Mouse (Mus musculus): ENCODE data around the gene Rhou.
A peak's percentile ranks its signal among the peaks of the same experiment; 100 is the strongest.

Gene Rhou

DNA sequence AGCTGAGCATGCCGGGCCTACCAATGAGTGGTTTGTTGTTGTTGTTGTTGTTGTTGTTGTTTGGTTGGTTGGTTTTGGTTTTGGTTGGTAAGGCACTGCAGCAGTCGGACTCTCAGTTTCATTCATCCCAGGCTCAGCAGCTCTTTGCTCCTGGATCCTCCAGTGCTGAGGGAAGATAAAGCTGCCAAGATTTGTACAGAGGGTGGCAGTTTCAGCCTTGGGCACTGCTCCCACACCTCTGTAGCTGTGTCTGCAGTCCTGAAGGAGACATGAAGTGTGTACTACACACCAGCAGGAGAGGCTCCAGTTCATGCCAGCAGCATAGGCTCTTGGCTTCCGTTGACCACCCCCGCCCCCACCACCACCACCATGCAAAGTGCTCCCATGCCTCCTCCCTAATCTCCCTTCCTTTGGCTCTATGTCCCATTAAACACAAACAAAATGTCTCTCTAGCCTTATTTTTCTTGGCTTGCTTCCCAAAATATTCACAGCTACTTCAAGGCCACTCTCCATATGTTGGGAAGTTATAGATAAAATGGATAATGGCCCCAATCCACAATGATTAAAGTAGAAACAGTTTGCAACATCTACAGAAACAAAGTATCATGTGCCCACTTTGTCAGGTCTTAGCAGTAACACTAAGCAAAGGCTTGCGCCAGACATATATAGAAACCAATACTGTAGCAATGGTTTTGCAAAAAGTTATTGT, 2.2 kb upstream of the Rhou start:
- DNase-seq = no peak

DNA sequence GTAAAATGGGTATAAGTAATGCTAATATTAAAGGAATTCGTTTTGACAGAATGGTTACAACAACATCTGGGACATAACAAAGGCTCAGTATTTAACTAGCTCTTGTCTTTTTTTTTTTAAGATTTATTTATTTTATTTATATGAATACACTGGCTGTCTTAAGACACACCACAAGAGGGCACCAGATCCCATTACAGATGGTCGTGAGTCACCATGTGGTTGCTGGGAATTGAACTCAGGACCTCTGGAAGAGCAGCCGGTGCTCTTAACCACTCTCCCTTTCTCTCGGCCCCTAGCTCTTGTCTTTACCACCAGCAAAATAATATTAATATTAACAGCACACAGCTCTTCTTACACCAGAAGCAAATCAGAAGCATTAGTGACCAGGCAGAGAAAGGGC, 1.1 kb upstream of the Rhou start:
- DNase-seq = peak in 1 of 2 experiments; percentile 45

DNA sequence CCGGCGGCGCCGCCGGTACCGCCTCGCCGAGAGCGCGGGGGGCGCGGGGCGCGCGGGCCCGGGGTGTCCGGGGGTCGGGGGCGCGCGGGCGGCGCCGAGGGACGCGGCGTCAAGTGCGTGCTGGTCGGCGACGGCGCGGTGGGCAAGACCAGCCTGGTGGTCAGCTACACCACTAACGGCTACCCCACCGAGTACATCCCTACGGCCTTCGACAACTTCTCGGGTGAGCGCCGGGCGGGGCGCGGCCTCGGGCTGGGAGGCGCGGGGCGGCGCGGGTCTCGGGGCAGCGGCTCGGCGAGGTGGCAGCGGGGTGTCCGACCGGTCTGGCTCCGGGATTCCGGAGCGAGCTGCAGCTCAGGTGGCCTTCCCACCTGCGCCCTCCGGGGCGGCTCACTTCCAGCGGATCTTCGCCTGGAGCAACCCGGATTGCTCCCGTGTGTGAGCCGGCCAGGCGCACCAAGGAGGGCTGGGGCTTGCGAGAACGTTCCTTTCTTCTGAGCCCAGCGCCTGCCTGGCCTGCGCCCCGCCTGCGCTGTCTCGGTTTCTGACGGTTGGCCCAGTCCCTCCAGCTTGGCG, 353 bp downstream of the Rhou start:
- DNase-seq = peak; percentile 82 to 84

DNA sequence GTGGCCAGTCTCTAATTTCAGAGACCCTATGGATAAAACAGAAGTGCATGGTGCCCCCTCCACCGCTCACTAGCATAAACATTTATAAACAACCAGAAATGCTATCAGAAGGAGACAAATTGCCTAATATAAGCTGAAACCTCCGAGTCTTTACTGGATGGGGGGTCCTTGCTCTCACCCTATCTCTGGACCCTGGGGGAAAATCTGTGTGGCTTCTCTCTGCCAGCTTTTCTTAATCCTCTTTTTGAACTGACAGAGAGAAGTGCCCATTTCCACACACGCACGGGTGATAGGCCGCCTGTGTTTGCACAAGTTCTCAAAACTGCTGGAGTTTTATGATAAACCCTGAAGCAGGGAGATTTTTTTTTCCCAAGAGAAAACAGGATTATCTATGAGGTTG, 1.0 kb downstream of the Rhou start:
- no peak for DNase-seq

DNA sequence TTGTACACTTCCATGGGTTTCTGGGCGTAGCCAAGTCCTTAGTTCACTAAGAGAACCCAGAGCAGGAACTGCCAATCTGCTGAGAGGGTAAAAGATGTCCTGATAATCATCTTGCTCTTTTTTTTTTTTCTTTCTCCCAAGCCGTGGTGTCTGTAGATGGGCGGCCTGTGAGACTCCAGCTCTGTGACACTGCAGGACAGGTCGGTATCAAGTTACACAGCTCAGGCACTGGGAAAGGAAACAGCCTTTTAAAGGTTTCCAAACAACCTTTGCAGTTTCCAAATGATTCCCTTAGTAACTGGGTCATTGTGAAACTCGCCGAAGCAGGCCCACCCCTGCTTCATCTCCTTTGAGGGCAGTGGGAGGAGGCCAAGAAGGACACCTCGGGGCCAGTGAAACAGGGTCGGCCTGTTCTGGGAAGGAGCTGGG, 1.6 kb downstream of the Rhou start:
- peak in 1 of 2 experiments; percentile 15 for DNase-seq

DNA sequence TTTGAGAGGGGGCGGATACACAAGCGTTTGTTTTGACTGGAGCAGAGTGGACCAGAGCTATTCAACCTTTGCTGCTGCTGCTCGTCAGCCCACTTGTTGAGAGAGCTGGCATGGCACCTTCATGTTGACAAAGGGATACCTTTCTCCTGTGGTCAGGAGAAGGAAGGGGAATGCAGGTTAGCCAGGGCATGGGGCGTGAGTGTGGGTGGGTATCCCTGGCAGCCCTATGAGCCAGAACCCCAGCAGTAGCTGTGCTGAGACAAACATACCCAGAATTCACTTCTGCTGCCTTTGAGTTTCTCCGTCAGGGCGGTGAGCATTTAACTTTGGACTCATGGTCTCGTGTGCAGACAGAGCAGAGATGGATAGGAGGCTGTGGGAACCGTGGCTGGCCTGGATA, 4.1 kb downstream of the Rhou start:
- no peak for DNase-seq

DNA sequence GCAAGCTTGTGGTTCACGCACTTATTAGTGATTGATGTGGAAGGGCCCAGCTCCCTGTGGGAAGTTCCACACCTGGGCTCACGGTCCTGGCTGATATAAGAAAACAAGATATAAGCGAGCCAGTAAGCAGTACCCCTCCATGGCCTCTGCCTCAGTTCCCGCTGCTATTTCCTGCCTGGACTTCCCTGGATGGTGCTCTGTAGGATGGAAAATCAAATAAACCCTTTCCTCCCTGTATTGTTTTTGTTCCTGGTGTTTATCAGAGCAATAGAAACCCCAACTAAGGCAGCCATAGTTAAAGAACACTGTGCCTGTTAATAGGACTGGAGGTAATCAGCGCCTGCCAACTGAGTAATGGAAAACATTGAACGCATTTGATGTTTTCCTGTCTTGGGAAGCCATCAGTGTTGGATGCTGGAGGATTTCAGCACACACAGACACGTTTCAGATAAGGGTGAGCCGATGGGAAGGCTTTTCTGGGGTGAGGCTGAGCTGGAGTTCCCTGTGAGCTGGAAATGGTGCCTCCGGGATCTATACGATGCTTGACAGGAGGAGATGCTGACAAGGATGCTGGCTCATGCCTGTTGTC, 5.8 kb downstream of the Rhou start:
- no peak for DNase-seq

DNA sequence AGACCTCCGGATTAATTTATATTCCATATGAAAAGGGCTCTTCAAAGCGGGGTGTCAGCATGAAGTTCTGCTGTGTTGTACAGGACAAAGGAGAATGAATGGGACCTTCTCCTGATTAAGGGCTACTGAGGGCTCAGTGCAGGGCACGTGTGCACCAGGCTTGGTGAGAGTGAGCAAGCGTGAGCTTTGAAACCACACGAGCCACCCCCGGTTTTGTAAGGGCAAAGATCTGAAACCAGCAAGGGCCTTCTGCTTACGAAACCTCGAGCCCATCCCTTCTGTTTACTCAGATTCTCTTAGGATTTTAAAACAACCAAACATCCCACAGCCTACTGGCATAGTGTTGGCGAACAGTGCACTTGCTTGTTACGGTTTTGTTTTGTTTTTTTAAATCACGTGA, 7.8 kb downstream of the Rhou start:
- no peak for DNase-seq

DNA sequence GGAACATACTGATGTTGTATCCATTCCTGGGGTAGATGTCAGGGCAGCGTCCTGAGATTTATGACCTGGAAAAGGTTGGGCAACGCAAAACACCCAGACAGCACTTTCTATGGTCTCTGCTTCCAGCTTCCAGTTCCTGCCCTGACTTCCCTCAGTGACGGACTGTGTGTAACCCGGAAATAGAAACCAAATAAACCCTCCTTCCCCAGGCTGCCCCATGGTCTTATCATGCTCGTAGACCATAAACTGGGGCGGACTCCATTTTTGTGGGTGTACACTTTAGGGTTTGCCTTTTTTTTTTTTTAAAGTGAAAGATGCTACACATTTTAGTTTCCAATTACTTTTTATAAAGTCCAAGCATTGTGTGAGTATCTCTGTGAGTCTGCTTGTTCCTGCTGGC, 11.9 kb downstream of the Rhou start:
- no peak for DNase-seq

DNA sequence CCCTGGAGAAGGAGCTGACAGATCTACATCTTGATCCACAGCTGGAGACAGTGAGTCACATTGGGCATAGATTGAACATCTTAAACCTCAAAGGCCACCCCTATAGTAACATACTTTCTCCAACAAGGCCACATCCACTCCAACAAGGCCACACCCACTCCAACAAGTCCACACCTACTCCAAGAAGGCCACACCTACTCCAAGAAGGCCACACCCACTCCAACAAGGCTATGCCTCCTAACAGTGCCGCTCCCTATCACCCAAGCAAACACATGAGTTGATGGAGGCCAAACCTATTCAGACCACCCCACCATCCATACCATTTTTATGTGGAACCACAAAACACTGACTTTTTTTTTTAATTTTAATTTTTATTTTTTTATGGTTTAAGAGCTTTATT, 13.1 kb downstream of the Rhou start:
- DNase-seq = no peak

DNA sequence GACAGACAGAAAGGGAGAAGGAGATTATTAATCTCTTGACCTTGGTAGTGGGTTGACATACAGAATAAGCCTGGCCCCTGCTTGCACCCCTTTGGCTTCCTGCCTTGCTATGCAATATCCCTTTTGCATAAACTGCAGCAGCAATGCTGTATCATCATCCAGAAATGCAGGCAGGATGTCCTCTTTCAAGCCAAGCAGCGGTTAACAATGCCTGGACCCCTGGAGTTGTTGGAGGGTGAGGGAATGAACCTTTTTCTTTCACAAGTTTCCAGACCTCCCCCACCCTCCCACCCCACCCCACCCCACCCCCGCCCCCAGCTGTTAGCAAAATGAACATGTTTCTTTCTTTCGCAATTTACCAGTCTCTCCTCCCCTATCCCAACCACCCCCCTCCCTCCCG, 15.0 kb downstream of the Rhou start:
- DNase-seq = no peak

DNA sequence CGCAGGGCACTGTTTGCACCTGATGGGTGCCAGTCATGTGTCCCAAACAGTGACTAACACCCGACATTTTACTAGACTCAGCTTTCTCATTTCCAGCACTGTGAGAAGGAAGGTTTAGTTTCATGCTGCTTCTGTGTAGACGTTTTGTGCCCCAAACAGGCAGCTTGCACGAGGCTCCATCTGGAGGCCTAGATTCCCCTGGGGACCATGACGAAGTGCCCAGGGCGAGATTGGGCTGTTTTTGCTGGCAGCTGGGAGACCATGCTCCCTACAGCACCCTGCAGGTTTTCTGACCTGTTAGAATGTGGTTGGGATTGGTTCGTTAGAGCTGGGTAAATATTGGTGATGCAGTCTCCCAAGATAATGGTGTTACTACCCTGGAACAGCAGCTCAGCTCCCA, 17.0 kb downstream of the Rhou start:
- no peak for DNase-seq

DNA sequence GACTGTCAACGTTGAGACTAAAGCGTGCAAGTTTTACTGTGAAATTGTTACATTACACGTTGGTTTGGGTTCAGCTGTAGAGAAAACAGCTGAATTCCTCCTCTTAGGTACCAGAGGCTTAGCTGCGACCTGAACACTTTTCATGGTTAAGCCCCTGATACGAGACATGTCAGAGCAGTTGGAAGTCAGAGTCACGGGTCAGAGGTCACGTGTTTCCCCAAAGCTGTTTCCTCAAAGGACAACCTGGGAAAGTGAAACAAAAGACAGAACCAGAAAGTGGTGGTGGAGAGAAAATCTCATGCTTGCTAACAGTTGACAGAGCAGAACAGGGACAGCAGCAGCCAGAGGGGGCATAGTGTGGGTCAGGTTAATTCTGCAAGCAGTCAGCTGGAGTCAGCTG, 17.7 kb downstream of the Rhou start:
- no peak for DNase-seq

DNA sequence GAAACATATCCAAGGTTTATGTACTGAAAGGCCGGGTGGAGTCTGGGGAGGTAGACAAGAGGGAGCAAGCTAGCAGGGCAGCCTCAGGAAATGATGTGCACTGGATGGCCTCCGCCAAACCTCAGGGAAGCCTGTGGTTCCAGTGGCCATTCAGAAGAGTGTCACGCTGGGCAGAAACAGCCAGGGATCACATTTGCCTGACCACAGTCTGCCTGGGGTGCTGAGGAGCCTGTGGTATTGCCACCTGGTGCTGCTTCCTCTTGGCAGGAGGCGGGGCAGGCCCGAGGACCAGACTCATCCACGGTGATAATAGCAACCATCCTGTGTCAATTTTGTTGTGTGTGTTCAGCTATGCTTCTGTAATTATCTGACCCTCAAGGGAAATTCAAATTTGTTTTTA, 18.9 kb downstream of the Rhou start:
- no peak for DNase-seq

DNA sequence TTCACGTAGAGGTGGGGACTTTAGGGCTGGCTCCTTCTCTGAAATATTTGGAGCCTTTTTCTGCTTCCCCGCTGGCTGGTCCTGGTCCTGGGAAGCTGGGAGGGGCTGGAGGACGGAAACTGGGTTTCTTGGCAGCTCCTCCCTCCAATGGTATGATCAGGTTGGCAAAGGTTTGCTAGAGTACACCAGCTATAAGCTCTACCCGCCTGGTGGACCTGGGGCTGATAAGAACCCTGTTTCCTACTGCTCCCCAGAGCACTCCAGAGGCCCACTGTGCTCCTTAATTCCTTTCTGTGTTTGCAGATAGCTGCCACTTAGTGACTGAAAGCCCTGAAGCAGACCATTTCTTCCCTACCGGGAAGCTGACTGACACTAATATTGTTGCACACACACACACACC, 21.9 kb downstream of the Rhou start:
- no peak for DNase-seq

DNA sequence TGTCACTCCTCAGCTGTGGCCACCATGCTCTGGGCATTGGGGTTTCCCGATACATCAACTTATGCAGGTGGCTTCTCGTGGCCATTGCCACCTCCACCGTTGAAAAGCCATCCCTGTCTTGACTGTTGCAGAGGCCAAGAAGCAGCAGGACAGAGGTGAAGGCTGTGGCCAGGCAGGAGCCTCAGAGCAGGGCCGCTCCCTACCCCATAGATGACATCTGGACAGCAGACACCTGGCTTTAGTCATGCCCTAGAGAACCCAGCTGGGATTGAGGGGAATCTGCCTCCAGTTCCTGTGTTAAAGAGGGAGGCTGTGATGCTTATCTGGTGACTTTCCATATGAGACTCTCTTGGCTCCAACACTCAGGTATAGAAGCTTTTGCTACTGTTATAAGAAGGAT, 24.7 kb downstream of the Rhou start:
- no peak for DNase-seq

DNA sequence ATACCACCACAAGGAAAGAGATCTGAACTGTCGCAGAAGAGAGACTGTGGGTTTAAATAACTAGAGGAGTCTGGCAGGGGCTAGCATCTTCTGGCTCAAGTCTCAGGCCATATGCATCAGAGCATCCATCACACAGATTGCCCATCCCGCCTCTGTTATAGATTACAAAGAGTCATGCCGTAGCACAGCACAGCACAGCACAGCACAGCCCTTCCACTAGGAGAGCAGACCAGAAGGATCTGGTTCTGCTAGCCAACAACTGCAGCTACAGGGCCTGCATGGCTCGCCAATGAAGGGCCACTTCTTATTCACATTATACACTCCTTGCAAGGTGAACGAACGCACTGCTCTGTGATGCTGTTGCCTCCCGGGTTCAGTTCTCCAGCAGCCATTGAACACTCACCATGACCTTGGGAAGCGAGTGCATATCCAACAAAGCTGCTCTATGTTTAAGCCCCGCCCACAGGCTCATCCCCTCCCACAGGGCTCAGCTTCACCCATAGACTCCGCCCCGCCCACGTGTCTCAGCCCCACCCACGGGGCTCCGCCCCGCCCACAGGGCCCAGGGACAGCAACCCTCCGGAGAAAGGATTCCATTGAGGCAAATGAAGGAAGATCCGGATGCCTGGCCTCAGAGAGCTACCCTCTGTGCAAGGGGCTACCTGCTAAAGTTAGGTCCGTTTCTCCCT, 28.5 kb downstream of the Rhou start:
- peak in 1 of 2 experiments; percentile 40 for DNase-seq

DNA sequence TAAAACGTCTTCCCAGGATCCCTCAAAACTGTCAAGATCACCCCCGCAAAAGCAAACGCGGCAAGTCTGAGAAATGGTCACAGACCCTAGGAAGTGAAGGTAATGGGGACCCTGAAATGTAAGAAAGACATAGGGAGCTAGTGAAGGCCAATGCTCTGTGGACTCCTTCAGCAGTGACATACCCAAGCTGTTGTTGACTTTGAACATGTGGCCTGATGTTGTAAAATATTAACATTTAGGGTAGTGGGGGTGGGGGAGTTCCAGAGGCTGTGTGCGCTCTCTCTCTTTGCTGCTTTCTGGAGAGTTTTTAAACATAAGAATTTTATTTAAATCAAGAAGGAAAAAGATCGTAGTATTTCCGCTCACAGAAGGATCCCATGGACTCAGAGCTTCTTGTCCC, 29.6 kb downstream of the Rhou start:
- DNase-seq = no peak

DNA sequence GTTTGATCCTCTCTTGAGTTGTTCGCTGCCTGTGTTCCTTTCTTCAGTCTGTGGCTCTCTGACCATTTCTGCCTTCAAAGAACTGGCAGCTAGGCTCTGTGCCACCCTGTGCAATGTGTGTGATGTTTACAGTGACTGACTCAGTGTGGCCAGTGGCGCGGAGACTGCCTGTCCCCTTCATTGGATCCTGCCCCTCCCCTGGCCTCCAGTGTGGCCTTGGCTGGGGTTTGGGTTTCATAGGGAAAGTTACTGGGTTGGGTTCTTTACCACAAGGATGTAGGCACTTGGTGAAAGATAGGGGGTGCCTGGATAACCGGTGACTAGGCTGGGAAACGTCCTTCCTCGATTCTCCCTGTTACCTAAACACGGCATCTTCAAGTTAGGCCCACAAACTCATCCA, 31.1 kb downstream of the Rhou start:
- no peak for DNase-seq

DNA sequence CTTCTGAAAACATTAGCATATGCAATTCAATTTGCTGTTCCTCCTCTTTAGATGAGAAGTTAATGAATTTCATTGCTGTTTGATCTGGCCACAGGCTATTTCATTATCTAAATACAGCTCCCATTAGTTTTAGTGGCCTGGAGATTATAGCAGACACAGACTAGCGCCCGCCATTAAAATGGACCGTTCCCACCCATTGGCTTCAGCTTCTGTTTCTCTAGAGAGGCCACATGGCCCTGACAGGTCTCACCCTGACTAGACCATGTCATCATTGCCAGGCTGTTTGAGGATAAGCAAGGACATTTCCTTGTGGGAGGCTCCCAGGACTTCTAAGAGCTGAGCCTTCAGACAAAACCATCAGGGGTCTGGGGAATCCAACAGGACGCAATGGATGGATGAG, 31.7 kb downstream of the Rhou start:
- DNase-seq = no peak

DNA sequence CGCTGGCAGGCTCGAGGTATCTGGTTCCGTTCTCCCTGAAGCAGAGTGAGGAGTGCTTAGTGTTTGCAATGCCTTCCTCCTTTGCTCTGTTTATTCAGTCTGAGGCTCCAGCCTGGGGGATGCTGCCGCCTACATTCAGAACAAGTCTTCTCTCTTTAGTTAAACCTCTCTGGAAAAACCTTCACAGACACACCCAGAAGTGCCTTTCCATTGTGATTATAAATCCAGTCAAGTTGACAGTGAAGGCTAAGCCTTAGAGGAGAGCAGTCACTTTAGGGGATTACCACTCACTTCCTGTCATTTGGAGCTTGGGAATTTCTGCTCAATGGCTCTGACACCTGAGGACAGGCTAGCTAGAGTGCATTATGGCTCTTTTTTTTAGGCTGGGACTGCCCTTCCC, 34.1 kb downstream of the Rhou start:
- DNase-seq = no peak

DNA sequence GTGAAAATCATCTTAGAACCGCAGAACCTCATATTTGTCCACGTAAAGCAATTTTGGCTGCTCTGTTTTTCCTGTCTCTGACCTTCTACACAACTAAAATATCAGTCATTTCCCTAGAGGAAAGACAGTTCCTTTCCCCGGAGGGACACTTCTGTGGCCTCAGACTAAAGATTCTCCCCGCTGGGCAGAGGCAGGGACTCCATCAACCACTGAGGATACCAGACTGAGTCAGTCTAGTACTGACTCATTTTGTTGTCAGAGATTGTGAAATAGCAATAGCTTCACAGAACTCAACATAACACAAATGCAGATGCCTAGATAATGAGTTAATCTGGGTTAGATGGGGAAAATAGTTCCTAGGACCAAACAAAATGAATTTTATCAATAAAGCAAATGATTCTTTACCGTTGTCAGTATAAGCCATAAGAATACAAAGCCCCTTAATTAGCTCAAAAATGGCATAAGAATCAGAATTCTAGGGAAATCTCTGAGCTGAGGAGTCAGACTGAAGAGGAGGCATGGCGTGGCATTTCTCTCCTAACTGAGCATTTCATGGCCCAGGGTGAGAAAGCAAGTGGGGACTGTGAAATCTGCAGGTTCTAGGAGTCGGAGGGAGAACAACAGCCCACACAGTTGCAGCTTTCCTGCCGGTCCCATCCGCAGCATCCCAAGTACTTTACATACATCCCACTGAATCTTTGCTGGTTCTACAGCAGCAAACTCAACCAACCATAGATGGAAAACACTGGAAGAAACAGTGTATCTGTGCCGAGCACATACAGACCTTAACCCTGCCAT, 38.6 kb downstream of the Rhou start:
- no peak for DNase-seq

DNA sequence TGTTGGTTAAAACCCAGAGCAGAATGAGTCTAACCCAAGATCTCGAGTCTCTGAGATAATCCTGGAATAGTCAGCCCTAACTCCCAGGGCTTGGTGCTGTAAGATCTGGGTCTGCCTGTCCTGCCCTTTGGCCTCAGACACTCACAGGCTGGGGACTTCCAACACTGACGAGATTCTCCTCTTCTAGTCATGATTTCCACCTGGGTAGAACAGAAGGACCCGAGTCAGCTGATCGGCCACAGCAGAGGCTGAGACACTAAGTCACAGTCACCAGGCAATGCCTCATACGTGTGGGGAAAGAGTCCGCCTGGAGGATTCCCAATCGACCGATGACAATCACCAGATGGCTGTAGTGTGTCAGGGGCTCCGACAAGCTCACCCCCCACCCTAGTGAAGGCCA, 42.4 kb downstream of the Rhou start:
- no peak for DNase-seq
